Mouse (Mus musculus) 3T3-L1 (cell line): ENCODE data around the gene Rassf1.

Experiments used
- DNase-seq: peaks from one replicate; pipeline ENCODE4 v3.0.0-alpha.2; 2015; ENCODE audit warnings: low read depth, low spot score

Gene Rassf1

DNA sequence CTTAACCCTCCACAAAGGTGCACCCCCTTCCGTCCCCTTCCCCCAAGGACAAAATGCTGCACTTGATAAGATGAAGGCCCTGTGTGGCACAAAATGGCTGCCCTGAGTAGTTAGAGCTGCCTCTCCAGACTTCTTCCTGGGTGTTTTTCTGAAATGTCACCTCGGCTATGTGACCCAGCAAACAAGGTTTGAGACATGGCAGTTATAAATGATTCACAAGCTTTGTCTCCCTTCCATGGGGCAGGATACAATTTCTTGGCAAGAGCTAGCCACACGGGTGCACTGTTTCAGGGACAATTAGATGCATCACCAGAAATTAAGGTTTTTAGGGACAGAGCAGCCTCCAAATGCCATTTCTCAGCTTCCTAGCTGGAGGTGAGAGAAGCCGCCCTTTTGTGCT is 10.9 kb upstream of the Rassf1 start:
- no peak for DNase-seq

DNA sequence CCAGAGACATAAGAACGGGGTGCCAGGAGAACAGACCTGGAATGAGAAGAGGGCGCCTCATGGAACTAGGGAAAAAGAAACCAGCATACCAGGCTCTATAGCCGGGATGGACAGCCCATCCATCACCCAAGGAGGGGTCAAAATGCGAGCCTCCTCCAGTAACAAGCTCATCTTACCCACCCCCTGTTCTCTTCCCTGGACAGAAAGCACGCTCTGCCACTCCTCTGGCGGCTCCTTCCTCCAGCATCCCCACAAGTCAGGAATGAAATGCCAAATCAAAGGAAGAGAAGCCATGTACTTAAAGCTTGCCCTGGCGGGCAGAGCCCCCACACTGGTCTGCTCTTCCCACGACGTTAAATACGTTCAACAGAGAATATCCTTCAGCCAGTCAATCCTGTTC is 10.3 kb upstream of the Rassf1 start:
- no peak for DNase-seq

DNA sequence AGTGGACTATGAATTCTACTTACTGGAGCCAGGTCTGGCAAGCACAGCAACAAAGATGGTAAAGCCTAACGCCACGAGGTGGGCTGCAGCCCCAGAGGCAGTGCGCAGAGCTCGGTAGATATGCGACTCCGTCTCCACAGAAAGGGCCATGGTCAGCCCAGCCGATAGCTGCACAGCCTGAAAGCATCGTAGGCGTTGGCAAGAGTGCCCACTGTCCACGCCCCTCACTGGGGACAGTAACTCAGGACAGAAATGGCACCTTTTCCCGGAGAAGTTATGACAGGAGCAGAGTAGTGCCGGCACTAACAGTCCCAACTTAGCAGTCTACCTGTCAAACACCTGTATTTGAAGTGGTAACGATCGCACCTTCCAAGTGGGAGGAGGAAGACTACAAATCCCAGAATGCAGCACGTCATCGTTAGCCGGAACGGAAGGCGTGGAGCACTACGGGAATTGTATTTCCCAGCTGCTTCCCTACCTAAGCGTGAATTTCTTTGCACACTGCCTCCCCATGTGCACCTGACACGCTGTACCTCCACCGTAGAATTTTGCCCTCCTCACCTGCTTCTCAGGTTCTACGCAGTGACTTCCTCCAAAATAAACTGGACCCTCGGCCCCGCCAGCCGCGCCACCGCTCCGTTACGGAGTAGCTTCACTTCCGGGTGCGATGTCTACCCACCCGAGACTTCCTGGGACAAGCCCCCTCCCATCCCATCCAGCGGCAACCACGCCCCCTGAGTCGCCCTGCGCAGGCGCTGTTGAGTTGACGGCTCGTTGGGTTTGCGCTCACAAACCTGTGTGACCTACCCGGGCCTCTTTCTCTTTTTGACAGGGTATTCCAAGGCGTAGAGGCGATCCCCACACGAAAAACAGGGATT is 9.6 kb upstream of the Rassf1 start, which contains the start of the genes Cyb561d2 and Nprl2:
TSS of gene Cyb561d2 (minus strand) at position 720 of the 878 bp plus-strand sequence.
TSS of gene Nprl2 (plus strand) at position 753 of the 878 bp plus-strand sequence.
- DNase-seq, result peak; percentile 94

- no peak for DNase-seq
Observed at GRCm38 (mm10) chr9:107542352-107542686, 9.0 kb upstream of the Rassf1 start.

DNA sequence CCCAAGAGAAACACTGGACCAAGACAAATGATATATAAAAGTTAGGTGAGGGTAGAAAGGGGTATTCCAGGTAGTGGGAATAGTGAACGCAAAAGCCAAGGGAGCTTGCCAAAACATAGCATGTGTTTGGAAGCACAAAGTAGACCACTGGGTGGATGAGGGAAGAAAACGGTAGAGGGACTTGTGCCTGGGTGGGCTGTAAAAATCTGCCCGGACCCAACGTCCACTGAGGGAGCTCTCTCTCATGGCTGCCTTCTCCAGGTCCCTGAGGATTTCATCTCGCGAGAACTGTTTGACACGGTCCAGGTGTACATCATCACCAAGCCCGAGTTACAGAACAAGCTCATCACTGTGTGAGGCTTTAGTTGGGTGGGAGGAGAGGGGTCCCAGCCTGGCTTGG is 8.6 kb upstream of the Rassf1 start:
- DNase-seq, result no peak

DNA sequence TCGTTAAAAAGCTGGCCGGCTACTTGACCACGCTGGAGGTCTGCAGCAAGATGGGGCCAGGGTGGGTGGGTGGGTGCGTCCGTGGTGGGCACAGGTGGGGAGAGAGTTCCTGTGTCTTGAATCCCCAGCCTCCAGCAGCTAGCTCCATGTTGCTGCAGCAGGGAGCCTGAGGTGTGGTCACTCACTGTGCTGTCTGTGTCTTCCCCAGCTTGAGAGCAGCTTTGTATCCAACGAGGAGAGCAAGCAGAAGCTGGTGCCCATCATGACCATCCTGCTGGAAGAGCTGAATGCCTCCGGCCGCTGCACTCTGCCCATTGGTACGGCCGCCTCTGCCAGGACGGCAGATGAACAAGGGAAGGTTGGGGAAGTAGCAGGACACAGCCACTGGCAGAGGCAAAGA is 8.1 kb upstream of the Rassf1 start:
- no peak for DNase-seq

- DNase-seq, result no peak
Observed at GRCm38 (mm10) chr9:107544196-107544700, 7.1 kb upstream of the Rassf1 start.

DNA sequence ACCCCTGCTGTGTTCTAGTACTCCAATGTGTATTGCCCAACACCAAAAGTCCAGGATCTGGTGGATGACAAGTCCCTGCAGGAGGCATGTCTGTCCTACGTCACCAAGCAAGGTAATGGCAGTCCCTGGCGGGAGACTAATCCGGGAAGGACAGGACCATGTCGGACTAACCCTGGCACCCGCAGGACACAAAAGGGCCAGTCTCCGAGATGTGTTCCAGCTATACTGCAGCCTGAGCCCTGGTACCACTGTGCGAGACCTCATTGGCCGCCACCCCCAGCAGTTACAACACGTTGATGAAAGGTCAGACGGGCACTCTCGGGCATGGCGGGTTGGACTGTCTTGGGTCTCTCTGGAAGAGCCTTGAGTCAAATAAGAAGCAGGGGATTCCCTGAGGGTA is 6.6 kb upstream of the Rassf1 start:
- DNase-seq, result no peak

GRCm38 (mm10) chr9:107545199-107545598 is 6.2 kb upstream of the Rassf1 start:
- no peak for DNase-seq

DNA sequence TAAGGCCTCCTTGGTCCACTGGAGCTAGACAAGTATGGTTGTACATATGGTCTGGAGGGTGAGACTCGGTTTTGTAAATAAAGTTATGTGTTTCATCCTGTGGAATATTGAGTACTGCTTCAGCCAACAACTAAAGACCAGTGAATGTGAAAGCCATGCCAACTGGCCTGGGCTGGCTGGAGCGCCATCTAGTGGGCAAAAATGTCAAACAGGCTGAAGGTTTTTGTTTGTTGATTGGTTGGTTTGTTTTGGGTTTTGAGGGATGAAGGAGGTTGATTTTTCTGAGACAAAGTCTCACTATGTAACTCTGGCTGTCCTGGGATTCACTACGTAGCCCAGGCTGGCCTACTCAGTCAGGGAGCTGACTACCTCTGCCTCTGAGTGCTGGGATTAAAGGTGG is 5.8 kb upstream of the Rassf1 start:
- peak; percentile 86 for DNase-seq

DNA sequence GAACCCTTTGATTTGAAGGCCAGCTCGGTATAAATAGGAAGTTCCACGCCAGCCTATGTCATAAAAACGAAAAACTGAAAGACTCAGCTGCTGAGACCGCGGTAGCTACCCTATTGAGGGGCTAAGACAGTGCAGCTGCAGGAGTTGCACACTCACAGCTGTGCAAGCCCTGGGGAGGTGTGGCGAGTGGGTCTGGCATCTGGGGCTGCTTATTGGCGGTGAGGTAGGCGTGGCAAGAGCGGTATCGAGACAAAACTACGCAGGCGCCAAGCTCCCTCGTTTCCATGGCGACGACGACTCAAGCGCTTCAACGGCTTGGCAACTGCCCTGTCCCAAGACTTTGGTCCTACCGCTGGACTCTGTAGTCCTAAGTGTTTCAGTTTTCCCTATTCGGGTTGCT is 4.3 kb upstream of the Rassf1 start, which contains the start of gene Zmynd10:
TSS of gene Zmynd10 (plus strand) at position 273 of the 400 bp plus-strand sequence.
- DNase-seq, result peak; percentile 93

GRCm38 (mm10) chr9:107547957-107548356 is 3.4 kb upstream of the Rassf1 start:
- DNase-seq, result no peak

- no peak for DNase-seq
Observed at GRCm38 (mm10) chr9:107548820-107549219, 2.5 kb upstream of the Rassf1 start.

GRCm38 (mm10) chr9:107549297-107550074 is 1.9 kb upstream of the Rassf1 start:
- DNase-seq, result no peak

GRCm38 (mm10) chr9:107550491-107551116 is 751 bp upstream of the Rassf1 start:
- DNase-seq, result no peak

DNA sequence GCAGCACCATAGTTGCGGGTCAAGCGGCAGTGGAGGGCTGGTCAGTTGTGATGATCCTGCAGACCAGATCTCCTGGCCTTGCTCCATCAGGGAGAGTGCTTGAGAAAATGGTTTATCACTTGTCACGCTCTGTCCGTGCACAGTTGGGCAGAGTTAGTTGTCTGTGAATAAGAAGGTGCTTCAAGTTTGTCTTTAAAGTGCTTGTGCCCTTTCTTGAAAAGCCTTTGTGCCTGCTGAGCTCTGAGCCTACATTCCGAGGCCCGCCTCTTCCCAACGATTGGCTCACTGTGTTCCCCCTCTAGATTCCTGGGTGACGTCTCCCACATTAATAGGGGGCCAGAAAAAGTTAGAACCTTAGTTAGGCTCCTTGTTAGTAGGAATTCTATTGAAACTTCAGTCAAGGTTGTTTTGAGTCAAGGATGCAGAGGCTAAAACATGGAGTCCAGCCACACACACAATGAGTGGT is 568 bp downstream of the Rassf1 start:
- peak; percentile 58 for DNase-seq

GRCm38 (mm10) chr9:107552690-107553393 is 1.5 kb downstream of the Rassf1 start:
- DNase-seq, result no peak

- DNase-seq, result no peak
Observed at GRCm38 (mm10) chr9:107553541-107554318, 2.4 kb downstream of the Rassf1 start.

- peak; percentile 96 for DNase-seq
Observed at GRCm38 (mm10) chr9:107554319-107554825, 3.0 kb downstream of the Rassf1 start.

GRCm38 (mm10) chr9:107555031-107555457 is 3.7 kb downstream of the Rassf1 start:
- peak; percentile 79 for DNase-seq
